In the genomic region with DNA sequence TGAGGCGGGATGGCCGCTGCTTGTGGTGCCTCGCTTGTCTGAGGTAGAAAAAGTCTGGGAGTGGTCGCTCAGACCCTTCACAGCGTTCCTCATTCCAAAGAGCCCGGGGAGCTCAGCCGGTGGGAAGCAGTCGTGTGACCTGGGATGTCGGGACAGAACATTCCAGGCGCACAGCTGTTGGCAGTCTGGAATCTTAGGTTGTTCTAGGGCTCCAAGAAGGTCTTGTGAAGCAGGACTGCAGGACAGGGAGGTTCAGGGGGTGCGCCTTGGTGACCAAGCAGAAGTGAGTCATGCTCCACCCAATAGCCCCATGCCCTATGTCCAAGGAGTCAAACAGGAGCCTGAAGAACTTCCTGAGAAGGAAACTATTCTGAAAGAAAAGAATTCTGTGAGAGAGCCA, we compare ENCODE assay signal across 8 mouse cellular contexts. TPM values are rescaled to one million over a fixed set of nuclear protein-coding genes. Genes with fewer than 3 reads are reported as not detected.
DNase-seq lines count a peak whose midpoint lies in the region; ATAC-seq and TF ChIP-seq lines count a peak whose summit lies in the region.

No protein-coding gene starts in this region.

- H3K27me3 ChIP-seq in E14TG2a.4 (ENCODE audit: insufficient read depth, low read length), result peaks cover 9% of the 10 kb centered on the region
- H3K27me3 ChIP-seq in forebrain, postnatal 0 days (ENCODE audit: insufficient read depth, low read length), result no peaks in the 10 kb centered on the region
- H3K27me3 ChIP-seq in liver, embryonic 15.5 days, result peaks cover 17% of the 10 kb centered on the region

- peak overlapping the region; percentile 81 for H3K4me3 ChIP-seq in E14TG2a.4 (replicated peaks; ENCODE audit: low read length)
- H3K4me3 ChIP-seq in forebrain, postnatal 0 days (ENCODE audit: low read depth, low read length), result peak overlapping the region; percentile 45
- H3K4me3 ChIP-seq in liver, embryonic 15.5 days (replicated peaks), result peak overlapping the region; percentile 39

- H3K4me1 ChIP-seq in E14TG2a.4 (replicated peaks; ENCODE audit: low read depth, low read length), result peaks cover 8% of the 10 kb centered on the region; the same call in 1 of the 2 replicates
- H3K4me1 ChIP-seq in forebrain, postnatal 0 days (ENCODE audit: insufficient read depth), result no peaks in the 10 kb centered on the region
- peaks cover 6% of the 10 kb centered on the region; the same call in 1 of the 2 replicates for H3K4me1 ChIP-seq in liver, embryonic 15.5 days (replicated peaks)

- H3K9me3 ChIP-seq in E14TG2a.4 (ENCODE audit: low read length), result no peaks in the 10 kb centered on the region
- H3K9me3 ChIP-seq in forebrain, postnatal 0 days (ENCODE audit: low read length), result no peaks in the 10 kb centered on the region
- H3K9me3 ChIP-seq in liver, embryonic 15.5 days (replicated peaks), result no peaks in the 10 kb centered on the region

- peak overlapping the region; percentile 61 for H3K9ac ChIP-seq in forebrain, postnatal 0 days
- no peak overlapping the region for H3K9ac ChIP-seq in liver, embryonic 15.5 days

- TF ChIP-seq CTCF in E14TG2a.4 (conservative IDR thresholded peaks at IDR 0.05; ENCODE audit: low read length), result no peak
- TF ChIP-seq CTCF in forebrain, postnatal 0 days (IDR thresholded peaks at IDR 0.05; ENCODE audit: low read depth), result no peak

- H3K27ac ChIP-seq in forebrain, postnatal 0 days (ENCODE audit: low read depth, low read length), result 0 out of 2 replicates have a peak overlapping the region, but pooled peaks have one; percentile 29
- no peak overlapping the region for H3K27ac ChIP-seq in liver, embryonic 15.5 days (replicated peaks)

- no peaks in the 10 kb centered on the region for H3K36me3 ChIP-seq in E14TG2a.4 (ENCODE audit: insufficient read depth, low read length)
- H3K36me3 ChIP-seq in forebrain, postnatal 0 days (ENCODE audit: insufficient read depth), result no peaks in the 10 kb centered on the region
- H3K36me3 ChIP-seq in liver, embryonic 15.5 days (replicated peaks), result no peaks in the 10 kb centered on the region

- peak overlapping the region; percentile 58 for H3K4me2 ChIP-seq in forebrain, postnatal 0 days (ENCODE audit: low read depth)
- H3K4me2 ChIP-seq in liver, embryonic 15.5 days, result peak overlapping the region; percentile 70

- 6% methylated on average over 11 of the region's 11 CpGs for WGBS in forebrain, postnatal 0 days
- 4% methylated on average over 11 of the region's 11 CpGs for WGBS in liver, embryonic 15.5 days (ENCODE audit: insufficient replicate concordance)

- ATAC-seq in forebrain, postnatal 0 days, result peak; percentile 61; the same call in 1 of the 2 replicates
- no peak for ATAC-seq in liver, embryonic 15.5 days (ENCODE audit: insufficient read depth)

- intact Hi-C loops in heart, postnatal 10 days (cut with DNase I), result no loop called here

- peak; percentile 85 for DNase-seq in heart, adult 11 months
- no peak for DNase-seq in heart, postnatal 10 days
- no peak for DNase-seq in forebrain, postnatal 0 days
- no peak for DNase-seq in layer of hippocampus, adult 11-12 months (ENCODE audit: low spot score)
- no peak for DNase-seq in layer of hippocampus, adult 9-10 months (ENCODE audit: low spot score)
- no peak for DNase-seq in cerebellum, postnatal 4 days (ENCODE audit: low spot score in 2 of 2)

RNA-seq across cellular contexts. Expression of gene Rad51ap2, which starts 0.3 kb away (rescaled TPM):
- not detected for total RNA-seq in heart, postnatal 10 days (2021)
- total RNA-seq in forebrain, postnatal 0 days (2014; rRNA removed), result 1.1 and 1.4 TPM in 2 replicates
- 0.68 and 0.79 TPM in 2 replicates for polyA plus RNA-seq in forebrain, postnatal 0 days (2015; fragmentation: Nextera tagmentation; extraction: Ambion mirVana)
- not detected in 2 replicates for polyA plus RNA-seq in liver, embryonic 15.5 days (2015; fragmentation: Nextera tagmentation; extraction: Ambion mirVana)

RNA-seq across cellular contexts. Expression of gene Vsnl1, which starts 19.8 kb away (rescaled TPM):
- total RNA-seq in heart, postnatal 10 days (2021), result 1 to 10 TPM in 1 of 2 experiments, under 1 TPM in 1; 0.45 to 1.8 TPM
- 125 and 133 TPM in 2 replicates for total RNA-seq in forebrain, postnatal 0 days (2014; rRNA removed)
- 74.2 and 119 TPM in 2 replicates for polyA plus RNA-seq in forebrain, postnatal 0 days (2015; fragmentation: Nextera tagmentation; extraction: Ambion mirVana)
- polyA plus RNA-seq in liver, embryonic 15.5 days (2015; fragmentation: Nextera tagmentation; extraction: Ambion mirVana), result 0.07 TPM in 1 of 2 replicates, not detected in the other

Comparison
In these comparisons a context has a peak if more than half of its experiments do, and no peak if none do; other contexts are left out.
1. RNA of gene Vsnl1, which starts 19.8 kb away (total RNA-seq): 125 to 133 TPM in forebrain, postnatal 0 days; 0.45 to 1.8 TPM in heart, postnatal 10 days; every median in the first group is over 10 times any median in the second.
2. Peak in every context shown above with its lines, with median percentiles within 50 percentile points of each other: H3K4me3 ChIP-seq.